Mouse (Mus musculus) G1E (cell line): ENCODE measurements around the gene Mcoln3. TPM values are rescaled to one million over a fixed set of nuclear protein-coding genes. Genes with fewer than 3 reads are reported as not detected.

Experiments
- ATAC-seq: 2 replicates; pipeline ENCODE4 v1.8.0; 2016; ENCODE audit warnings: mild to moderate bottlenecking; ENCODE audit not compliant: insufficient number of reproducible peaks, poor library complexity, low FRiP score, severe bottlenecking; ENCODE audit errors: extremely low read depth
- DNase-seq: peaks from one replicate; pipeline ENCODE4 v3.0.0; 2012; ENCODE audit warnings: low spot score
- H3K27me3 ChIP-seq: 2 replicates; pipeline ENCODE4 v1.6.1; 2012; ENCODE audit warnings: mild to moderate bottlenecking, low read length, inconsistent platforms; ENCODE audit not compliant: insufficient read depth
- H3K36me3 ChIP-seq: replicated peaks from 2 replicates; pipeline ENCODE3; 2012; ENCODE audit warnings: mild to moderate bottlenecking, inconsistent platforms
- H3K4me1 ChIP-seq: 2 replicates; pipeline ENCODE4 v1.6.1; 2012; ENCODE audit warnings: low read depth, low read length, inconsistent platforms, mixed read lengths; ENCODE audit not compliant: insufficient read depth
- H3K4me3 ChIP-seq: 2 replicates; pipeline ENCODE4 v1.5.1; 2012; ENCODE audit warnings: low read depth, mild to moderate bottlenecking, inconsistent platforms, low read length, moderate library complexity, mixed read lengths
- H3K9me3 ChIP-seq: replicated peaks from 2 replicates; pipeline ENCODE4 v1.6.1; 2012; ENCODE audit warnings: inconsistent platforms
- CTCF ChIP-seq: IDR thresholded peaks from 2 replicates; pipeline ENCODE4 v1.5.1; 2012; ENCODE audit warnings: low read depth, low read length, inconsistent platforms, mixed read lengths
- GATA1 ChIP-seq: IDR thresholded peaks from 2 replicates; pipeline ENCODE4 v1.6.1; 2012; ENCODE audit warnings: borderline replicate concordance, low read length, inconsistent platforms, mixed read lengths
- GATA2 ChIP-seq: IDR thresholded peaks from 2 replicates; pipeline ENCODE4 v1.6.1; 2012; ENCODE audit warnings: low read depth, low read length, inconsistent platforms, borderline replicate concordance
- POLR2AphosphoS5 ChIP-seq: IDR thresholded peaks from 2 replicates; pipeline ENCODE4 v1.6.1; 2012; ENCODE audit warnings: low read depth, low read length, inconsistent platforms; ENCODE audit not compliant: insufficient replicate concordance
- TAL1 ChIP-seq: conservative IDR thresholded peaks from 2 replicates; pipeline ENCODE4 v1.6.1; 2012; ENCODE audit warnings: low read depth, low read length, inconsistent platforms, mixed read lengths
- polyA plus RNA-seq: library from polyadenylated mRNA; stranded (reverse); fragments of >175 nt; gene quantifications from 2 replicates; pipeline ENCODE4 v1.2.3, GENCODE M21; 2012
- total RNA-seq, 2 experiments: library from RNA; stranded (forward) in 1 of 2; stranded (reverse) in 1 of 2; fragments of 200-1000 nt in 1 of 2; fragments of >200 nt in 1 of 2; fragmentation: Nextera tagmentation in 1 of 2; gene quantifications; 2 replicates each; pipeline ENCODE4 v1.2.3; 2014 to 2017

Gene Mcoln3
- total and polyA plus RNA-seq, 3 experiments: not detected

GRCm38 (mm10) chr3:146174215-146174614, 57.0 kb downstream of the Mcoln3 start:
- Histone ChIP-seq H3K4me3 (no peak overlapping the region), H3K36me3 (no peaks in the 10 kb centered on the region), H3K27me3 (no peaks in the 10 kb centered on the region), H3K9me3 (no peaks in the 10 kb centered on the region), H3K4me1 (peaks cover 12% of the 10 kb centered on the region)
- TF ChIP-seq GATA2: no peak
- no peak for TF ChIP-seq GATA1
- TF ChIP-seq POLR2AphosphoS5: no peak
- TF ChIP-seq CTCF: no peak
- no peak for TF ChIP-seq TAL1
- DNase-seq (no peak), ATAC-seq (no peak)

DNA sequence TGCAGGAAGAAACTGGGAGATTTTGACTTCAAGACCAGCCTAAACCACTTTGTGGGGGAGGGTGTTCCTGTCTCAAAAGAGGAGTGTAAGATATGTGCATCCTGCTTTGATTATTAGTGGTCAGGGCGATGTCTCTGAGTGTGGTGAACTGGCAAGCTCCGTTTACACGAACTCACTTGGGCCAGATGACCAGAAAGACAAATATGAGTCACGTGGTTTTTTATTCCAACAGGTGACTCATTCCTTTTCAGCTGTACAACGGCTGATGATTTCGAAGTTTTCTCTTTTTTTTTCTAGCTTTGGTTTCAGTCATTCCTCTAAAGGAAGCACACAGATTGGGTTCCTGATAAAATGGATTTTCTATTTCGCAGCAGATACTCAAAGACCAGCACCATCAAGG, 60.0 kb downstream of the Mcoln3 start:
- Histone ChIP-seq H3K4me3 (no peak overlapping the region), H3K9me3 (no peaks in the 10 kb centered on the region), H3K36me3 (no peaks in the 10 kb centered on the region), H3K27me3 (no peaks in the 10 kb centered on the region; the same call in 1 of the 2 replicates), H3K4me1 (peaks cover 18% of the 10 kb centered on the region)
- no peak for TF ChIP-seq GATA2
- no peak for TF ChIP-seq POLR2AphosphoS5
- no peak for TF ChIP-seq TAL1
- no peak for TF ChIP-seq CTCF
- no peak for TF ChIP-seq GATA1
- ATAC-seq (no peak), DNase-seq (no peak)

GRCm38 (mm10) chr3:146177748-146178582, 60.7 kb downstream of the Mcoln3 start:
- no peaks in the 10 kb centered on the region; the same call in 1 of the 2 replicates for H3K27me3 ChIP-seq
- no peaks in the 10 kb centered on the region for H3K36me3 ChIP-seq
- TF ChIP-seq CTCF (peak; percentile 68), POLR2AphosphoS5 (no peak), GATA1 (no peak)
- peaks cover 18% of the 10 kb centered on the region for H3K4me1 ChIP-seq
- H3K9me3 ChIP-seq: no peaks in the 10 kb centered on the region
- no peak overlapping the region; the same call in 1 of the 2 replicates for H3K4me3 ChIP-seq
- ATAC-seq (peak; percentile 70), DNase-seq (peak; percentile 64)

- TF ChIP-seq CTCF (no peak), GATA1 (no peak), POLR2AphosphoS5 (no peak), TAL1 (no peak)
- DNase-seq (no peak), ATAC-seq (no peak)
- H3K36me3 ChIP-seq: no peaks in the 10 kb centered on the region
- peaks cover 4% of the 10 kb centered on the region; the same call in 1 of the 2 replicates for H3K27me3 ChIP-seq
- no peaks in the 10 kb centered on the region for H3K9me3 ChIP-seq
- H3K4me1 ChIP-seq: peaks cover 18% of the 10 kb centered on the region
- no peak overlapping the region for H3K4me3 ChIP-seq
These were observed 63.1 kb downstream of the Mcoln3 start for GRCm38 (mm10) chr3:146180341-146180740.

GRCm38 (mm10) chr3:146180986-146181385, 63.7 kb downstream of the Mcoln3 start:
- Histone ChIP-seq H3K9me3 (no peaks in the 10 kb centered on the region), H3K4me1 (peaks cover 18% of the 10 kb centered on the region), H3K4me3 (no peak overlapping the region), H3K27me3 (peaks cover 4% of the 10 kb centered on the region; the same call in 1 of the 2 replicates), H3K36me3 (no peaks in the 10 kb centered on the region)
- 0 out of 2 replicates have a peak, but pooled peaks have one; percentile 31 for ATAC-seq
- DNase-seq: no peak
- no peak for TF ChIP-seq POLR2AphosphoS5
- no peak for TF ChIP-seq TAL1
- peak; percentile 40 for TF ChIP-seq CTCF
- no peak for TF ChIP-seq GATA2
- no peak for TF ChIP-seq GATA1

- no peaks in the 10 kb centered on the region for H3K36me3 ChIP-seq
- TF ChIP-seq GATA1 (no peak), CTCF (peak; percentile 85), TAL1 (no peak)
- DNase-seq (peak; percentile 61), ATAC-seq (peak; percentile 46; the same call in 1 of the 2 replicates)
- 0 out of 2 replicates have a peak, but pooled peaks cover 4% of the 10 kb centered on the region for H3K27me3 ChIP-seq
- no peaks in the 10 kb centered on the region for H3K9me3 ChIP-seq
- H3K4me1 ChIP-seq: peaks cover 4% of the 10 kb centered on the region
- H3K4me3 ChIP-seq: no peak overlapping the region
These were observed 67.9 kb downstream of the Mcoln3 start for GRCm38 (mm10) chr3:146184992-146185657.
